Comparison of ENCODE assay signal across 11 mouse cellular contexts in genomic region chr2:119814376-119814933, GRCm38 (mm10). TPM values are rescaled to one million over a fixed set of nuclear protein-coding genes. Genes with fewer than 3 reads are reported as not detected.
DNase-seq lines count a peak whose midpoint lies in the region; ATAC-seq and TF ChIP-seq lines count a peak whose summit lies in the region.
"Had no signal": no experiment of that assay in that cellular context is flagged by ENCODE, and none has a peak within 500 bp of the region (broad histone marks: within the 10 kb centered on the region; RNA-seq: fewer than 3 reads in every experiment).

No protein-coding gene starts in this region.

- H3K4me3 ChIP-seq in midbrain, postnatal 0 days (ENCODE audit: low read depth, low read length): no peak overlapping the region
- H3K4me3 ChIP-seq in midbrain, embryonic 15.5 days: no peak overlapping the region
- no peak overlapping the region for H3K4me3 ChIP-seq in left cerebral cortex, adult 2 months
- H3K4me3 ChIP-seq: neural tube, embryonic 12.5 days had no signal

- H3K27ac ChIP-seq in midbrain, postnatal 0 days (ENCODE audit: low read depth, low read length): no peak overlapping the region
- no peak overlapping the region for H3K27ac ChIP-seq in midbrain, embryonic 15.5 days
- peak overlapping the region; percentile 78 for H3K27ac ChIP-seq in left cerebral cortex, adult 2 months
- H3K27ac ChIP-seq: kidney, postnatal 0 days; neural tube, embryonic 12.5 days had no signal

- TF ChIP-seq CTCF in midbrain, postnatal 0 days (IDR thresholded peaks at IDR 0.05): no peak
- TF ChIP-seq CTCF in left cerebral cortex, adult 2 months (IDR thresholded peaks at IDR 0.05): no peak

- ATAC-seq in frontal cortex, adult (ENCODE audit: low TSS enrichment): peak; percentile 39
- peak; percentile 70; the same call in 1 of the 2 replicates for ATAC-seq in midbrain, postnatal 0 days (ENCODE audit: low FRiP score)
- no peak for ATAC-seq in midbrain, embryonic 15.5 days (replicated peaks)
- ATAC-seq in inflammation-experienced regulatory T-cells, adult 6 months: no peak

- no peak overlapping the region for H3K9ac ChIP-seq in midbrain, postnatal 0 days (replicated peaks; ENCODE audit: low read length, poor library complexity, severe bottlenecking)
- H3K9ac ChIP-seq in midbrain, embryonic 15.5 days: no peak overlapping the region
- H3K9ac ChIP-seq: neural tube, embryonic 12.5 days had no signal

- H3K4me1 ChIP-seq in midbrain, postnatal 0 days (ENCODE audit: insufficient read depth, low read length): no peaks in the 10 kb centered on the region
- no peaks in the 10 kb centered on the region for H3K4me1 ChIP-seq in midbrain, embryonic 15.5 days
- H3K4me1 ChIP-seq: neural tube, embryonic 12.5 days had no signal

- intact Hi-C loops in left cerebral cortex, adult 2 months (cut with DNase I): no loop called here

- no peaks in the 10 kb centered on the region for H3K27me3 ChIP-seq in midbrain, postnatal 0 days (ENCODE audit: insufficient read depth, low read length)
- H3K27me3 ChIP-seq in midbrain, embryonic 15.5 days (replicated peaks): no peaks in the 10 kb centered on the region
- H3K27me3 ChIP-seq: neural tube, embryonic 12.5 days had no signal

- H3K36me3 ChIP-seq in midbrain, postnatal 0 days (ENCODE audit: insufficient read depth, low read length): peaks cover 36% of the 10 kb centered on the region
- H3K36me3 ChIP-seq in midbrain, embryonic 15.5 days (replicated peaks): no peaks in the 10 kb centered on the region

- DNase-seq in frontal cortex, postnatal 25 days (ENCODE audit: low spot score in 2 of 2): no peak
- DNase-seq in midbrain, postnatal 0 days (ENCODE audit: low spot score): peak; percentile 88
- DNase-seq in left cerebral cortex, adult 2 months (ENCODE audit: extremely low spot score in 1 of 2, low spot score in 2 of 2): peak; percentile 57 to 70
- peak; percentile 12 to 30 for DNase-seq in thymus, postnatal 10 days (ENCODE audit: low spot score in 2 of 2)
- DNase-seq in urinary bladder, postnatal 10 days (ENCODE audit: low spot score): no peak

- no peak overlapping the region for H3K4me2 ChIP-seq in midbrain, postnatal 0 days (ENCODE audit: low read depth, low read length, poor library complexity, severe bottlenecking)
- H3K4me2 ChIP-seq in midbrain, embryonic 15.5 days: no peak overlapping the region
- H3K4me2 ChIP-seq: neural tube, embryonic 12.5 days had no signal

- WGBS in midbrain, postnatal 0 days: 66% methylated on average over 7 of the region's 7 CpGs
- WGBS in midbrain, embryonic 15.5 days: 69% methylated on average over 7 of the region's 7 CpGs

- H3K9me3 ChIP-seq in midbrain, postnatal 0 days (ENCODE audit: low read length): no peaks in the 10 kb centered on the region
- H3K9me3 ChIP-seq in midbrain, embryonic 15.5 days: no peaks in the 10 kb centered on the region
- H3K9me3 ChIP-seq: neural tube, embryonic 12.5 days had no signal

RNA-seq across cellular contexts. Expression of gene Tyro3, which starts 16.9 kb away (rescaled TPM):
- 66.3 and 72.0 TPM in 2 replicates for total RNA-seq in midbrain, postnatal 0 days (2014; rRNA removed)
- polyA plus RNA-seq in midbrain, postnatal 0 days (2015; fragmentation: Nextera tagmentation; extraction: Ambion mirVana): 21.3 and 21.8 TPM in 2 replicates
- polyA plus RNA-seq in midbrain, embryonic 15.5 days (2015; fragmentation: Nextera tagmentation; extraction: Ambion mirVana): 20.3 and 22.2 TPM in 2 replicates
- total RNA-seq in left cerebral cortex, adult 2 months (2021): 100 to 1,000 TPM; 203 to 208 TPM
- 1 to 10 TPM; 1.5 to 2.1 (median 1.6) TPM for polyA plus RNA-seq in inflammation-experienced regulatory T-cells, adult 6 months (2017; shearing (Covaris generic))

RNA-seq across cellular contexts. Expression of gene Rpap1, which starts 27.1 kb away (rescaled TPM):
- 16.0 and 20.5 TPM in 2 replicates for total RNA-seq in midbrain, postnatal 0 days (2014; rRNA removed)
- polyA plus RNA-seq in midbrain, postnatal 0 days (2015; fragmentation: Nextera tagmentation; extraction: Ambion mirVana): 11.1 and 11.4 TPM in 2 replicates
- polyA plus RNA-seq in midbrain, embryonic 15.5 days (2015; fragmentation: Nextera tagmentation; extraction: Ambion mirVana): 21.3 and 21.6 TPM in 2 replicates
- total RNA-seq in left cerebral cortex, adult 2 months (2021): 10 to 100 TPM; 18.6 to 19.5 TPM
- polyA plus RNA-seq in inflammation-experienced regulatory T-cells, adult 6 months (2017; shearing (Covaris generic)): 10 to 100 TPM; 13.7 to 20.3 (median 14.9) TPM

RNA-seq across cellular contexts. Expression of gene Ltk, which starts 54.2 kb away (rescaled TPM):
- total RNA-seq in midbrain, postnatal 0 days (2014; rRNA removed): 8.1 and 9.9 TPM in 2 replicates
- polyA plus RNA-seq in midbrain, postnatal 0 days (2015; fragmentation: Nextera tagmentation; extraction: Ambion mirVana): 2.7 and 3.2 TPM in 2 replicates
- 2.2 and 3.5 TPM in 2 replicates for polyA plus RNA-seq in midbrain, embryonic 15.5 days (2015; fragmentation: Nextera tagmentation; extraction: Ambion mirVana)
- total RNA-seq in left cerebral cortex, adult 2 months (2021): 10 to 100 TPM; 22.5 to 25.0 TPM
- under 1 TPM in 1 of 3 experiments, not detected in 2; 0.15 TPM for polyA plus RNA-seq in inflammation-experienced regulatory T-cells, adult 6 months (2017; shearing (Covaris generic))
- total RNA-seq: common myeloid progenitor, adult 5-6 weeks had no signal

Comparison
In these comparisons a context has a peak if more than half of its experiments do, and no peak if none do; other contexts are left out.
1. ATAC-seq: peak in frontal cortex, adult (single experiment) and midbrain, postnatal 0 days (single experiment); none in midbrain, embryonic 15.5 days (single experiment) and inflammation-experienced regulatory T-cells, adult 6 months (single experiment).
2. DNase-seq: peak in midbrain, postnatal 0 days (single experiment), left cerebral cortex, adult 2 months (2 of 2) and thymus, postnatal 10 days (2 of 2); none in frontal cortex, postnatal 25 days (0 of 2) and urinary bladder, postnatal 10 days (single experiment).